Mouse (Mus musculus) lung, embryonic 16.5 days (tissue): ENCODE measurements at regions not wholly inside any gene's neighbourhood (a gene's known extent, or its start where the extent isn't known, plus 50 kb on each side); places are given as distances from the start of the nearest gene placed in this dataset.

Source experiments
- ATAC-seq: fragments of 200-750 bp; cut with Nextera tagmentation; 2 replicates; pipeline ENCODE4 v1.8.0; 2017; ENCODE audit warnings: low read depth, mild to moderate bottlenecking, moderate library complexity
- H3K27ac ChIP-seq: fragments of 300-500 bp; sonication (generic); 2 replicates; pipeline ENCODE4 v1.5.1; 2014; ENCODE audit warnings: mild to moderate bottlenecking, control low read depth, low read length
- H3K27me3 ChIP-seq: fragments of 300-500 bp; sonication (generic); 2 replicates; pipeline ENCODE4 v1.6.1; 2014; ENCODE audit warnings: low read depth, low read length, mixed read lengths; ENCODE audit not compliant: control insufficient read depth, insufficient read depth
- H3K36me3 ChIP-seq: fragments of 300-500 bp; sonication (generic); 2 replicates; pipeline ENCODE4 v1.6.1; 2014; ENCODE audit warnings: low read length; ENCODE audit not compliant: control insufficient read depth, insufficient read depth
- H3K4me1 ChIP-seq: fragments of 300-500 bp; sonication (generic); replicated peaks from 2 replicates; pipeline ENCODE4 v1.6.1; 2014; ENCODE audit warnings: low read length, mixed read lengths; ENCODE audit not compliant: control insufficient read depth, insufficient read depth
- H3K4me2 ChIP-seq: fragments of 300-500 bp; sonication (generic); 2 replicates; pipeline ENCODE4 v1.6.1; 2014; ENCODE audit warnings: low read depth, low read length, control low read depth
- H3K4me3 ChIP-seq: fragments of 300-500 bp; sonication (generic); 2 replicates; pipeline ENCODE4 v1.5.1; 2014; ENCODE audit warnings: mild to moderate bottlenecking, low read length, control low read depth
- H3K9ac ChIP-seq: fragments of 300-500 bp; sonication (generic); 2 replicates; pipeline ENCODE4 v1.6.1; 2014; ENCODE audit warnings: low read length, control low read depth
- H3K9me3 ChIP-seq: fragments of 300-500 bp; sonication (generic); 2 replicates; pipeline ENCODE4 v1.6.1; 2016; ENCODE audit warnings: low read length; ENCODE audit not compliant: control insufficient read depth
- WGBS: fragments of 180-500 bp; shearing (Covaris S2); extraction: QIAGEN DNeasy Blood & Tissue Kit; methylation state at CpG from one replicate; pipeline ENCODE4 v1.1.7; 2014; 5-methylcytosine and 5-hydroxymethylcytosine counted together

DNA sequence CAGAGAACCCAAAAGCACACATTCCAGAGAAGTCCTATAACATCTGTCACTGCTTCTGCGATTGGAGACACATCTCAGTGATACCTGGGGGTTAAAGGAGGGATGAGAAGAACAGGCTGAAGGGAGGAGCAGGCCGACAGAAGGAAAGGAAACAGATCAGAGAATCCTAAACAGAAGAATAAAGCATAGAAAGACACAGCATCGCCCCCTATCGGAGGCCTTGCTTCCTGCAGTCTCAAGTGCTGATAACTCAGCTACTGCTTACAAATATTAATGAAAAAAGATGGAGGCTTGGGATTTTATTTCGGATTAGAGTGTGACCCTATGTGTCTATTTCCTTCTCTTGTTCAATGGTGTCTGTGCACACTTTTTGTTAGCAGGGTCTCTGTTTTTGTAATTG lies 255.6 kb upstream of the Gm5148 start:
- no peak for ATAC-seq
- H3K9ac ChIP-seq, result no peak overlapping the region
- H3K4me2 ChIP-seq, result no peak overlapping the region
- no peaks in the 10 kb centered on the region for H3K27me3 ChIP-seq
- 59% methylated on average over 5 of the region's 5 CpGs for WGBS
- H3K9me3 ChIP-seq, result no peaks in the 10 kb centered on the region
- peaks cover 14% of the 10 kb centered on the region for H3K4me1 ChIP-seq
- H3K27ac ChIP-seq, result no peak overlapping the region
- no peaks in the 10 kb centered on the region for H3K36me3 ChIP-seq
- no peak overlapping the region for H3K4me3 ChIP-seq

DNA sequence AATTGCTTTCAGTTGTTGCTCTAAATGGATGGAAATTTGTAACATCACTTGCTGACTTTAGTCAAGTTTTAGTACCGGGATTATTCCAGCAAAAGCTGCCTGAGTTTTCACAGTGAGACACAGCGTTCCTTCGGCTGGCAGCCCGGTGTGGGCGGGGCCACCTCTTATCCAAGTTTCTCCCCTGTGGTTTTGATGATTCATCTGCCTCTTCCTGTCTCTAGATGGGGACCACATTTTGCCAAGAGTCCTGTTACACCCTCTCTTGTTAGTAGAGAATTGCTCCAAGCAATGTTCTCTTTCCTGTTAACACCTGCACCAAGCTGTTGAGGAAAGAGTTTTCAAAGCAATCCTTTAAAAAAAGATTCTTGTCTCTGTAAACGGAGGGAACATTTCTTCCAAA lies 254.2 kb upstream of the Gm5148 start:
- no peaks in the 10 kb centered on the region for H3K27me3 ChIP-seq
- ATAC-seq, result peak; percentile 50
- no peak overlapping the region for H3K4me3 ChIP-seq
- no peaks in the 10 kb centered on the region for H3K36me3 ChIP-seq
- no peak overlapping the region for H3K9ac ChIP-seq
- H3K4me2 ChIP-seq, result no peak overlapping the region; the same call in 1 of the 2 replicates
- peaks cover 14% of the 10 kb centered on the region for H3K4me1 ChIP-seq
- H3K9me3 ChIP-seq, result no peaks in the 10 kb centered on the region
- H3K27ac ChIP-seq, result no peak overlapping the region
- 12% methylated on average over 6 of the region's 6 CpGs for WGBS

DNA sequence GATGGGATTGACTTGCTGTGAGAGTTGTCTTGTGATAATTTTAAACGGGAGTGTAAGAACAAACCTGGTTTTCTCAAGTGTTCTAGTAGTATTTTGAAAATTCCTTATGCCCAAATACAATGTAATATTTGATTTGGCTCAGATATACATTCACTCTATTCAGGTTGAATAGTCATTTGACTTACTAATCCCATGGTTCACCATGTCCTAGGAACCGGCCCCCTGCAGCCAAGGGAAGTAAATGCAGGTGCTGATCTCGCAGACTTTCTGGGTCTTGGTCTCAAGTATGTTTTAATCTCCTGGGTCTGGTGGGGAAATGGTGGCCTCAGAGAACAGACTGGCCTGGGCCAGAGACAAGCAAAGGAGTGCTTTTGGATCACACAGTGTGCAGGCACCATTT lies 253.2 kb upstream of the Gm5148 start:
- no peak for ATAC-seq

DNA sequence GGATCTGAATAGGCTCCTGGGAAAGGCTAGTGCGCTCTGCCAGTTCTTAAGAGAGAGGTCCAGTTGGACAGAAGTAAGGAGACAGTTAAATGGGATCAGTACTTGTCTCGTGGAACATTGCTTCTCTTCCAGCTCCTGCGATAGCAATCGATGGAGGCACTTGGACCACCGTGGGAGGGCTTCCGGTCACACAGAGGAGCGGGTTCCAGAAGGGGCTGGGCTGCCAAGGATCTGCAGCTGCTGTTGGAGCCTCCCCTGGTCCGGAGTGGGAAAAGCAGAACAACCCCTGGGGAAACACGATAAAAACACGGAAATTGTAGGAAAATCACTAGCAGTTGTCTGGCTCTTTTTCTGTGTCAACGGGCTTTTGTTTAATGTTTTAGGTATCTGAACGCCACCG lies 252.3 kb upstream of the Gm5148 start:
- H3K4me2 ChIP-seq, result peak overlapping the region; percentile 57
- 16% methylated on average over 13 of the region's 13 CpGs for WGBS
- no peaks in the 10 kb centered on the region for H3K9me3 ChIP-seq
- H3K27me3 ChIP-seq, result no peaks in the 10 kb centered on the region
- peak; percentile 89 for ATAC-seq
- no peaks in the 10 kb centered on the region for H3K36me3 ChIP-seq
- peak overlapping the region; percentile 56 for H3K9ac ChIP-seq
- peaks cover 14% of the 10 kb centered on the region for H3K4me1 ChIP-seq
- H3K4me3 ChIP-seq, result peak overlapping the region; percentile 30
- H3K27ac ChIP-seq, result peak overlapping the region; percentile 77

More for the DNA sequence above, 253.2 kb upstream of the Gm5148 start:
- Histone ChIP-seq H3K36me3 (no peaks in the 10 kb centered on the region), H3K27me3 (no peaks in the 10 kb centered on the region), H3K9me3 (no peaks in the 10 kb centered on the region), H3K4me3 (no peak overlapping the region), H3K4me1 (peaks cover 14% of the 10 kb centered on the region), H3K9ac (no peak overlapping the region), H3K4me2 (no peak overlapping the region), H3K27ac (peak overlapping the region; percentile 7)
- 47% methylated on average over 3 of the region's 3 CpGs for WGBS

- WGBS, result 19% methylated on average over 11 of the region's 11 CpGs
- ATAC-seq, result peak; percentile 18; the same call in 1 of the 2 replicates
- H3K27ac ChIP-seq, result no peak overlapping the region
Measured at GRCm38 (mm10) chr3:37975194-37975756, 251.0 kb upstream of the Gm5148 start.

DNA sequence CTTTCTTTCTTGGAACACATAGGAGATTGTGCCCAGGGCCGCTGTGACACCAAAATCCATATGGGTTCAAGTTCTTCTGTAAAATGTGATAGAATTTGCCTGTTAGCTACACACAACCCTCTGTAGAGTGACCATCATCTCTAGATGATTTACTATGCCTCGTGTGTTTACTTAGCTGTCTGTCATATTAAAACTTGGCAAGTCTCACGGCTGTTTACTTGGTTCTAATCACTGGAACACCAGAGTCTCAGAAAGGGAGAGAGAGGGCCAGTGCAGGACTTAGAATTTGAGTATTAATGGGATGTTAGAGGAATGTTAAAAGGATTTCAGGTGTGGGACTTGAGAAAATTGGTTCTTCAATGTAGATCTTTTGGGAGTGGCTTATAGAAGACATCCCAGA lies 248.6 kb upstream of the Gm5148 start:
- Histone ChIP-seq H3K27ac (no peak overlapping the region), H3K27me3 (no peaks in the 10 kb centered on the region), H3K4me1 (peaks cover 10% of the 10 kb centered on the region), H3K4me2 (no peak overlapping the region), H3K9me3 (no peaks in the 10 kb centered on the region), H3K9ac (no peak overlapping the region), H3K4me3 (no peak overlapping the region), H3K36me3 (no peaks in the 10 kb centered on the region)
- ATAC-seq, result no peak
- WGBS, result 39% methylated on average over 3 of the region's 3 CpGs

More at GRCm38 (mm10) chr3:37975194-37975756, 251.0 kb upstream of the Gm5148 start:
- Histone ChIP-seq H3K27me3 (no peaks in the 10 kb centered on the region), H3K4me3 (no peak overlapping the region), H3K9me3 (no peaks in the 10 kb centered on the region), H3K4me2 (no peak overlapping the region), H3K36me3 (no peaks in the 10 kb centered on the region), H3K4me1 (peaks cover 14% of the 10 kb centered on the region), H3K9ac (no peak overlapping the region)

DNA sequence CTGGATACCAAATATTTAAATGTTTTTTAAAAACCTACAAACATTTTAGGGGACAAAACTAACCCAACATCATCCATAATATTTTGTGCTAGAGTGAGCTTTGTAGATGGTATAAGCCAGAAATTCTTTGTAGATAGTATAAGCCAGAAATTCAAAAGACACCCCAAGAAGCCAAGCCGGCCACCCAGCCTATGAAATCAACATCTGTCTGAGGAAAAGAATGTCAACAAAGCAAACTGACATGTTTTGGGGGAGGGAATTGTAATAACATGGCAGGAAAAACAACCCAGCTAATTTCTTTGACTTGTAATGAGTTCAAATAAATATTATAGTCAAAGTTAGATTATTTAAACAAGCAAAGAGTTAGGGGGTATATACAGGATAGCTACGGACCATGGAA lies 246.9 kb upstream of the Gm5148 start:
- Histone ChIP-seq H3K36me3 (no peaks in the 10 kb centered on the region), H3K4me3 (no peak overlapping the region), H3K27me3 (no peaks in the 10 kb centered on the region), H3K4me2 (no peak overlapping the region), H3K9ac (no peak overlapping the region), H3K9me3 (no peaks in the 10 kb centered on the region), H3K4me1 (peaks cover under 1% of the 10 kb centered on the region), H3K27ac (peak overlapping the region; percentile 59; the same call in 1 of the 2 replicates)
- ATAC-seq, result peak; percentile 24; the same call in 1 of the 2 replicates
- WGBS, result 30% methylated on average over 2 of the region's 2 CpGs

DNA sequence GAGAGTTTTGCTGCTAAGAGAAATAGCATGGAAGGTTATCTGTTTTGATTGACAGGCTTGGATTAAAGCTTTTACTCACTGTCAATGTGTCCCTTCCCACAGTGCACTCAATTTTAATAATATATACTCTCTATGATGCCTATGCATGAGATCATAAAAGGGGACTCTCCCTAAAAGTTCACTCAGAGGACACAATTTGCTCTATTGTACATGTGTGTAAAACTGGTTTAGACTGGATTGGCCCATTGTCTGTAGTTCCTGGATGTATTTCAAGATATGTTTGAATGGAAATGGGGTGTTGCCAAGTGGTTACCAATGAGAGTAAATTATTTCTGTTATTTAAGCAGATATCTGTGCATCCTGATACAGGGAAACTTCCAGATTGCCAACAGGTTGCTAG lies 244.4 kb upstream of the Gm5148 start:
- no peak for ATAC-seq
- H3K36me3 ChIP-seq, result no peaks in the 10 kb centered on the region
- no peak overlapping the region for H3K4me3 ChIP-seq
- H3K27ac ChIP-seq, result no peak overlapping the region
- no peak overlapping the region for H3K4me2 ChIP-seq
- H3K9ac ChIP-seq, result no peak overlapping the region
- no peaks in the 10 kb centered on the region; the same call in 1 of the 2 replicates for H3K4me1 ChIP-seq
- H3K27me3 ChIP-seq, result no peaks in the 10 kb centered on the region
- no peaks in the 10 kb centered on the region for H3K9me3 ChIP-seq

DNA sequence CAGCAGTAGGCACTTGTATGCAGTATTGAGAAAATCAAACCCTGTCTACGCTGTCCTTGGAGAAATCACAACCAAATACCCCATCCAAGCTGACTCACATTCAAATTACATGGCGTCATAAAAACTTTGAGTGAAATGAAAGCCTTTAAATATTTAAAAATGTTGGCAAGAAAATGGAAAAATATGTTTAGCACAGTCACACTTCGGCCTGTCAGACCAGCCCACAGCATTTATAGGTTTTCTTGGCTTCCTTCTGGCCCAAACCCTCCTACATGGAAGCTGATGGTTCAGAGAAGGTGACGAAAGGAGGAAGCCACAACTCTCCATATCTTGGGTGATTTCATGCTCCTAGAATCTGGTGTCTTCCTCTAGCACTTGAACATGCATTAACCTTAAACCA lies 240.9 kb upstream of the Gm5148 start:
- WGBS, result 90% methylated on average over 4 of the region's 4 CpGs
- Histone ChIP-seq H3K4me2 (no peak overlapping the region), H3K27ac (no peak overlapping the region), H3K9me3 (no peaks in the 10 kb centered on the region), H3K36me3 (no peaks in the 10 kb centered on the region), H3K27me3 (no peaks in the 10 kb centered on the region), H3K4me1 (no peaks in the 10 kb centered on the region), H3K4me3 (no peak overlapping the region), H3K9ac (no peak overlapping the region)
- ATAC-seq, result no peak

GRCm38 (mm10) chr3:37964083-37964482 lies 239.8 kb upstream of the Gm5148 start:
- H3K9me3 ChIP-seq, result no peaks in the 10 kb centered on the region
- WGBS, result 61% methylated on average over 5 of the region's 5 CpGs
- H3K9ac ChIP-seq, result no peak overlapping the region
- H3K4me2 ChIP-seq, result no peak overlapping the region
- no peaks in the 10 kb centered on the region for H3K36me3 ChIP-seq
- H3K27me3 ChIP-seq, result no peaks in the 10 kb centered on the region
- no peak overlapping the region for H3K27ac ChIP-seq
- H3K4me1 ChIP-seq, result no peaks in the 10 kb centered on the region
- no peak overlapping the region for H3K4me3 ChIP-seq
- ATAC-seq, result no peak
